Comparison of ENCODE assay signal across 9 mouse cellular contexts in genomic region chr8:128491126-128492067, GRCm38 (mm10).
DNase-seq lines count a peak whose midpoint lies in the region; ATAC-seq lines count a peak whose summit lies in the region.
"Had no signal": no experiment of that assay in that cellular context is flagged by ENCODE, and none has a peak within 500 bp of the region (broad histone marks: within the 10 kb centered on the region; RNA-seq: fewer than 3 reads in every experiment).

No protein-coding gene starts in this region.

- H3K27ac ChIP-seq in intestine, embryonic 15.5 days: no peak overlapping the region
- H3K27ac ChIP-seq in limb, embryonic 12.5 days: no peak overlapping the region
- no peak overlapping the region for H3K27ac ChIP-seq in midbrain, embryonic 14.5 days (replicated peaks; ENCODE audit: low read depth, low read length)

- ATAC-seq in granulocyte monocyte progenitor cell, adult 5-6 weeks (replicated peaks; ENCODE audit: poor library complexity, severe bottlenecking): peak; percentile 80
- peak; percentile 81 for ATAC-seq in intestine, embryonic 15.5 days
- 0 out of 2 replicates have a peak, but pooled peaks have one; percentile 52 for ATAC-seq in limb, embryonic 12.5 days (ENCODE audit: insufficient number of reproducible peaks, insufficient read depth, low FRiP score, low TSS enrichment, low read depth)
- peak; percentile 75; the same call in 1 of the 2 replicates for ATAC-seq in midbrain, embryonic 14.5 days (ENCODE audit: low FRiP score, low TSS enrichment)

- no peak overlapping the region for H3K4me2 ChIP-seq in intestine, embryonic 15.5 days (replicated peaks)
- no peak overlapping the region for H3K4me2 ChIP-seq in limb, embryonic 12.5 days
- H3K4me2 ChIP-seq in midbrain, embryonic 14.5 days (ENCODE audit: low read length): no peak overlapping the region

- H3K27me3 ChIP-seq in intestine, embryonic 15.5 days (replicated peaks): no peaks in the 10 kb centered on the region
- H3K27me3 ChIP-seq in limb, embryonic 12.5 days: no peaks in the 10 kb centered on the region
- no peaks in the 10 kb centered on the region for H3K27me3 ChIP-seq in midbrain, embryonic 14.5 days (ENCODE audit: control insufficient read depth, insufficient read depth, low read length)

- peaks cover 7% of the 10 kb centered on the region; the same call in 1 of the 2 replicates for H3K4me1 ChIP-seq in intestine, embryonic 15.5 days (replicated peaks)
- H3K4me1 ChIP-seq in limb, embryonic 12.5 days (replicated peaks): peaks cover 36% of the 10 kb centered on the region
- H3K4me1 ChIP-seq in midbrain, embryonic 14.5 days (ENCODE audit: control insufficient read depth, insufficient read depth, low read length): peaks cover 5% of the 10 kb centered on the region; the same call in 1 of the 2 replicates

- WGBS in intestine, embryonic 15.5 days: 52% methylated on average over 5 of the region's 5 CpGs
- 42% methylated on average over 5 of the region's 5 CpGs for WGBS in limb, embryonic 12.5 days
- 54% methylated on average over 5 of the region's 5 CpGs for WGBS in midbrain, embryonic 14.5 days

- no peak overlapping the region for H3K4me3 ChIP-seq in intestine, embryonic 15.5 days (replicated peaks)
- H3K4me3 ChIP-seq in limb, embryonic 12.5 days (replicated peaks): no peak overlapping the region
- H3K4me3 ChIP-seq in midbrain, embryonic 14.5 days (replicated peaks; ENCODE audit: low read depth, low read length): no peak overlapping the region
- H3K4me3 ChIP-seq: erythroblast, embryonic 14.5 days had no signal

- no peak overlapping the region for H3K9ac ChIP-seq in intestine, embryonic 15.5 days
- H3K9ac ChIP-seq in limb, embryonic 12.5 days (replicated peaks): no peak overlapping the region
- H3K9ac ChIP-seq in midbrain, embryonic 14.5 days (replicated peaks; ENCODE audit: low read length): no peak overlapping the region

- DNase-seq in B cell, adult 2 months: peak; percentile 53 to 54
- peak; percentile 38 for DNase-seq in WW6 (ENCODE audit: low read depth, low spot score)
- peak; percentile 95 for DNase-seq in embryo, embryonic 10.5 days (ENCODE audit: low spot score)
- DNase-seq in midbrain, embryonic 14.5 days: peak; percentile 91
- peak; percentile 33 for DNase-seq in telencephalon, adult 2 months (ENCODE audit: low read depth, low spot score)

- H3K9me3 ChIP-seq in intestine, embryonic 15.5 days: no peaks in the 10 kb centered on the region
- H3K9me3 ChIP-seq in limb, embryonic 12.5 days: no peaks in the 10 kb centered on the region
- no peaks in the 10 kb centered on the region for H3K9me3 ChIP-seq in midbrain, embryonic 14.5 days (ENCODE audit: control insufficient read depth, low read length)

- H3K36me3 ChIP-seq in intestine, embryonic 15.5 days: no peaks in the 10 kb centered on the region
- peaks cover 13% of the 10 kb centered on the region for H3K36me3 ChIP-seq in limb, embryonic 12.5 days
- peaks cover 17% of the 10 kb centered on the region; the same call in 1 of the 2 replicates for H3K36me3 ChIP-seq in midbrain, embryonic 14.5 days (ENCODE audit: control insufficient read depth, insufficient read depth, low read length)

Comparison
In these comparisons a context has a peak if more than half of its experiments do, and no peak if none do; other contexts are left out.
1. DNase-seq: peak in every context shown above with its lines; median percentile 95 in embryo, embryonic 10.5 days; 91 in midbrain, embryonic 14.5 days; 54 in B cell, adult 2 months; 38 in WW6; 33 in telencephalon, adult 2 months.